Mouse (Mus musculus): Measurements from ENCODE around the gene BC051142. TPM values are rescaled to one million over a fixed set of nuclear protein-coding genes. Genes with fewer than 3 reads are reported as not detected.

BC051142 gene
- polyA plus RNA-seq, 1 experiment from 2014 or later = 0.54 TPM

DNA sequence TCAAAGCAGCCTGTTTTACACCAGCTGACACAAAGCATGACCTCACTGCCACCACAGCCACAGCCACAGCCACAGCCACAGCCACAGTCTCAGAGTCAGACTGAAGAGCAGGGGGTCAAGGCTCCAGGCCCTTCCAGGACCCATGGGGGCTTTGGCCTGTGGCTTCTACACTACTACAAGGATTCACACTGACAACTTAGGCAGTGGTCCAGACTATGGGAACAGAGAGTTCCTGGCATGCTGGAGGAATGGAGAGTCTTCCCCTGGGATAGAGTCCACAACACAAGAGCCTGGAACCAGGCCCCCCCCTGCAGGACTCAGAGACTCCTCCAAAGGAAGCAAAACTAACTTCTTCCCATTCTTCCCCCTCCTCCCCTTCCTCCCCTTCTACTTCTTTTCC is 109.0 kb downstream of the BC051142 start:
- Histone ChIP-seq H3K27ac (ENCODE audit: low read depth) (no peak overlapping the region), H3K4me3 (ENCODE audit: low read depth, low read length) (no peak overlapping the region), H3K27me3 (ENCODE audit: insufficient read depth, low read length) (no peaks in the 10 kb centered on the region), H3K36me3 (ENCODE audit: insufficient read depth) (no peaks in the 10 kb centered on the region), H3K9me3 (ENCODE audit: low read depth, low read length) (no peaks in the 10 kb centered on the region), H3K9ac (no peak overlapping the region), H3K4me1 (ENCODE audit: insufficient read depth) (no peaks in the 10 kb centered on the region), H3K4me2 (no peak overlapping the region)
- ATAC-seq (ENCODE audit: insufficient read depth) (no peak), DNase-seq (no peak)
- TF ChIP-seq CTCF (IDR thresholded peaks at IDR 0.05; ENCODE audit: low read depth) = no peak

Other genes with a start within 250 kb of the BC051142 start
- gene H2-DMb1, start 245.7 kb upstream of the BC051142 start, polyA plus RNA-seq (2014; fragmentation: Nextera tagmentation; extraction: Ambion mirVana) = 1.1 TPM in 2 replicates
- 3.5 and 4.0 TPM in 2 replicates for gene Tap1, start 211.3 kb upstream of the BC051142 start, polyA plus RNA-seq (2014; fragmentation: Nextera tagmentation; extraction: Ambion mirVana)
- gene Psmb9, start 211.1 kb upstream of the BC051142 start, polyA plus RNA-seq (2014; fragmentation: Nextera tagmentation; extraction: Ambion mirVana) = 3.4 and 4.5 TPM in 2 replicates
- 7.9 and 8.9 TPM in 2 replicates for gene Psmb8, start 201.1 kb upstream of the BC051142 start, polyA plus RNA-seq (2014; fragmentation: Nextera tagmentation; extraction: Ambion mirVana)
- gene Tap2, start 195.3 kb upstream of the BC051142 start, polyA plus RNA-seq (2014; fragmentation: Nextera tagmentation; extraction: Ambion mirVana) = 3.0 and 3.7 TPM in 2 replicates
- gene H2-Ob, start 159.9 kb upstream of the BC051142 start, polyA plus RNA-seq (2014; fragmentation: Nextera tagmentation; extraction: Ambion mirVana) = not detected in 2 replicates
- 2.6 and 2.8 TPM in 2 replicates for gene H2-Ab1, start 141.1 kb upstream of the BC051142 start, polyA plus RNA-seq (2014; fragmentation: Nextera tagmentation; extraction: Ambion mirVana)
- gene H2-Aa, start 111.0 kb upstream of the BC051142 start, polyA plus RNA-seq (2014; fragmentation: Nextera tagmentation; extraction: Ambion mirVana) = 2.0 TPM in 2 replicates
- gene H2-Eb1, start 93.0 kb upstream of the BC051142 start, polyA plus RNA-seq (2014; fragmentation: Nextera tagmentation; extraction: Ambion mirVana) = 2.2 and 2.3 TPM in 2 replicates
- gene H2-Eb2, start 73.2 kb upstream of the BC051142 start, polyA plus RNA-seq (2014; fragmentation: Nextera tagmentation; extraction: Ambion mirVana) = not detected in 2 replicates
- 0.07 and 0.20 TPM in 2 replicates for gene Btnl2, start 44.0 kb upstream of the BC051142 start, polyA plus RNA-seq (2014; fragmentation: Nextera tagmentation; extraction: Ambion mirVana)
- gene Btnl1, start 21.7 kb upstream of the BC051142 start, polyA plus RNA-seq (2014; fragmentation: Nextera tagmentation; extraction: Ambion mirVana) = not detected in 2 replicates
- not detected in 2 replicates for gene Btnl4, start 78.5 kb downstream of the BC051142 start, polyA plus RNA-seq (2014; fragmentation: Nextera tagmentation; extraction: Ambion mirVana)
- not detected in 2 replicates for gene Btnl6, start 118.5 kb downstream of the BC051142 start, polyA plus RNA-seq (2014; fragmentation: Nextera tagmentation; extraction: Ambion mirVana)
- gene Notch4, start 165.4 kb downstream of the BC051142 start, polyA plus RNA-seq (2014; fragmentation: Nextera tagmentation; extraction: Ambion mirVana) = 8.5 and 9.0 TPM in 2 replicates
- 13.6 and 14.5 TPM in 2 replicates for gene Gpsm3, start 191.0 kb downstream of the BC051142 start, polyA plus RNA-seq (2014; fragmentation: Nextera tagmentation; extraction: Ambion mirVana)
- gene Pbx2, start 192.4 kb downstream of the BC051142 start, polyA plus RNA-seq (2014; fragmentation: Nextera tagmentation; extraction: Ambion mirVana) = 10.1 and 10.4 TPM in 2 replicates
- gene Ager, start 199.0 kb downstream of the BC051142 start, polyA plus RNA-seq (2014; fragmentation: Nextera tagmentation; extraction: Ambion mirVana) = 64.7 and 74.6 TPM in 2 replicates
- 78.7 and 84.9 TPM in 2 replicates for gene Rnf5, start 204.9 kb downstream of the BC051142 start, polyA plus RNA-seq (2014; fragmentation: Nextera tagmentation; extraction: Ambion mirVana)
- gene Agpat1, start 205.4 kb downstream of the BC051142 start, polyA plus RNA-seq (2014; fragmentation: Nextera tagmentation; extraction: Ambion mirVana) = 52.5 and 54.1 TPM in 2 replicates
- gene Egfl8, start 217.2 kb downstream of the BC051142 start, polyA plus RNA-seq (2014; fragmentation: Nextera tagmentation; extraction: Ambion mirVana) = 1.5 and 2.1 TPM in 2 replicates
- gene Ppt2, start 229.7 kb downstream of the BC051142 start, polyA plus RNA-seq (2014; fragmentation: Nextera tagmentation; extraction: Ambion mirVana) = 24.5 and 25.6 TPM in 2 replicates
- 0.14 TPM in 1 of 2 replicates, not detected in the other for gene Prrt1, start 230.7 kb downstream of the BC051142 start, polyA plus RNA-seq (2014; fragmentation: Nextera tagmentation; extraction: Ambion mirVana)
- gene Fkbpl, start 245.9 kb downstream of the BC051142 start, polyA plus RNA-seq (2014; fragmentation: Nextera tagmentation; extraction: Ambion mirVana) = 9.7 and 11.1 TPM in 2 replicates
- 66.5 and 74.8 TPM in 2 replicates for gene Atf6b, start 248.3 kb downstream of the BC051142 start, polyA plus RNA-seq (2014; fragmentation: Nextera tagmentation; extraction: Ambion mirVana)